Mouse (Mus musculus): ENCODE data around the gene Akr1c19.

GRCm38 (mm10) chr13:4279284-4279683 lies 50.8 kb downstream of the Akr1c19 start, which contains the start of gene Akr1c12:
- no peak for TF ChIP-seq CTCF (IDR thresholded peaks at IDR 0.05; ENCODE audit: control insufficient read depth, insufficient read depth, insufficient replicate concordance, low read depth, low read length)
- no peak for TF ChIP-seq POLR2A (IDR thresholded peaks at IDR 0.05; ENCODE audit: control insufficient read depth, low read depth, low read length)
